Mouse (Mus musculus): ENCODE data around the gene Kif13a.

The Kif13a gene

DNA sequence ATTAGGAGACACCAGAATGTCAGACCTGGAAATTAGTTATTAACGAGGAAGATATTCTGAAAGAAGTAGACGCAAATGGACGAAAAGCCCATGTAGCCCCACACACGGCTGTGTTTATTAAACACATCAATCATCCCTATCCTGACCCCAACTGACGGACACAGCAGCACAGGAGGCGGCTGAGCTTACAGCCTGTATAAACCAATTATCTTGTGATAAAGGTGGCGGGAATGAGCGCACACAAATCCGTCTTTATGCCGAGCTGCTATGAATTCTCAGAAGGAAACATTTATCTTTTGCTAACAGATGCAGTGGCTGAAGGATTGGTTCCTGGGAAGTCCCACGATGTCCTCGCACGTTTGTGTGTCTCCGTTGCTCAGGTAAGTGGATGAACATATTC lies 48.9 kb downstream of the Kif13a start:
- DNase-seq, result no peak

DNA sequence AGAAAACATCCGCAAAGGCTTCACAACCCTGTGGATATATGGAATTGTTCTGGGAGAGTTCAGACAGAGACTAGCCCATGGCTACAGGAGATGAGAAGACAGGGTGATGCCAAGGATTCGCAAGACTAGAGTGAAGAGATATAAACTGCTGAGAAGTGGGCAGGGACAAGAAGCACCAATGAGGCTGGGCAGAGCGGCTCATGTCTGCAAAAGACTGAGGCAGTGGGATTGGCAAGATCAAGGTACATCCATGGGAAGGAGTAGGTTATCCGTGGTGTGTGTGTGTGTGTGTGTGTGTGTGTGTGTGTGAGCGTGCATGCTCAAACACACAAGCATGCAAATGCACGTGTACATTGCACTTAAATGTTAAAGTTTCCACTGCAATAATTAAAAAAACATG lies 49.4 kb downstream of the Kif13a start:
- DNase-seq, result no peak

DNA sequence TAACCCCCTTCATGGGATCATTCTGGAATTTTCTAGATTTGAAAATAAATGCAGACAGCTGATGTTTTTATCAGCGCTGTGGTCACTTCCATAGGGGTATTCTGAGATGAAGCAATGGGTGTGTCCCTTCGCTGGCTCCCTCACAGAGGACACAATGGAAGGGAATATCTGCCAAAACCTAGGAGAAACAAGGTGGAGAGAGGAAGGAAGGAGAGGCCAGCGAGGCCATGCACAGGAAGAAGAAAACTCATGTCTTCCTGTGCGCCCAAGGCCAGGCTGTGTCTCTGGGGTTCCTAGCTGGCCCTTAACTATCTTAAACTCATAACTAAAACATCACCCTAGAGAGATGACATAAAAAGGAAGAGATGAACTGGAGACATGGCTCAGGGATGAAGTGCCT lies 52.6 kb downstream of the Kif13a start:
- peak; percentile 27 to 52 for DNase-seq

DNA sequence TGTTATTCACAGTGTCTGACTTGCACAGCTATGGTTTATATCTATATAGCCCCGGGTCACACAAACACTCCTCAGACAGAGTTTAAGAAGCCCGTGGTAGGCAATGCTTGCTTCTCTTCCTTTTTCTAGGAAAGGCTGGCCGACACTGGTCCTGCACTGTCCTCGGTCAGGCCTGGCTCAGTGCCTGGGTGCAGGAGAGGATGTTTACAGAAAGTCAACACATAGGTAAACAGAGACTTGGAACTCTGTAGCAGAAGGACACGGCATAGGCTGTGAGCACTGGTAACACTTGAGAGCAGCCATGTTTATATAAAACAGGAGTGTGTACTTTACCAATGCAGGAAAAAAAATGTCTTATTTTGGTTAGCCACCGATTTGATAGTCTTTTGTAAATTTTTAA lies 54.3 kb downstream of the Kif13a start:
- DNase-seq, result peak; percentile 37 to 60

DNA sequence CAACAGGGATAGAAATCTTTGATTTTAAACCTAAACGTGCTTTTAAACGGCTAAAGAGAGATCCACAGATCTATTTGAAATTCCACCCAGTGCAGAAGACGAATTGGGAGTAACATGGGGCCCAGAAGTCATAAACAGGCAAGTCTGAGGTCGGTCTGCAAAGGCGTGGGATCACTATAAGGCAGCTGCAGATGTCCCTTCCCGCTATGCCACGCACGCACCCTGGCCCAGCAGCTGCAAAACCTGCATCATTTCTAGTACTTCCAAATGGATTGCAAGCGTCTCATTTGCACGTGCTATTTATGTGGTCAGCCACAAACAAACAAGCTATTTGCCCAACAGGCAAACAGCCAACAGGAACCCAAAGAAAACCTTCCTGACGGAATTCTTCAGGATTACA lies 56.9 kb downstream of the Kif13a start:
- DNase-seq, result no peak

DNA sequence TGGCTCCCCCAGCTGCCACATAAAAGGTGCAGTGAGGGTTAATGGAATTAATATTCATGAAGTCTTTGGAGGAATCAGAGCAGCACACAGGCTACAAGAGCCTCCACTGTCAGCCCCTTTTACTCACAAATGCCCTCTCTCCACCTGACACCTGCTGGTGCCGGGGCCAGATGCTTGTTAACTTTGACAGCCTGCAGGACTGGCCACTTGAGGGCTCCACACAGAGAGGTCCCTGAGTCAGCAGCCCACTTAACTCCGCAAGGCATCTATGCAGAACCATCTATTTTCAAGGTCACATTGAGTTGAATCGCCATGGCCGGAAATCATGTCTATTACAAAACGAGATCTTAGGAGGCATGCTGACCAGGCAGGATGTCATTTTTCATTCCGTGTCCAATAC lies 57.5 kb downstream of the Kif13a start:
- DNase-seq, result peak; percentile 50 to 60

DNA sequence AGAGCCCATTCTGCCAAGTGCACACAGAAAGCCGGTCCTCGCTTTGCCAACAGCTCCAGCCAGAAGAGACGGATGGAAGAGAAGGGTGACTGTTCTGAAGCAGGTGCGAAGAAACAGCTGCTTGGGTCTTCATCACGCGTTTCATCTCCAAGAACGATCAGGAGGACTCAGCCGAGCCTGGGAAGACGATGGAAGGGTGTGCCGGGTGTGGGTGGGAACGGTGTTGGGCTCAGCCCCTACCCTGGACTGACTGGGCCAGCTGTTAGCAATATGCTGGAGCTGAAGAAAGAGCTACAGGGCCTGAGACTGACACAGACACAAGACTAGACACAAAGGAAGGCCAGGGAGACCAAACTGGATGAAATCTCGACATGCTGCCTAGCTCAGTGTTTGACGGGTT lies 60.2 kb downstream of the Kif13a start:
- DNase-seq, result no peak

DNA sequence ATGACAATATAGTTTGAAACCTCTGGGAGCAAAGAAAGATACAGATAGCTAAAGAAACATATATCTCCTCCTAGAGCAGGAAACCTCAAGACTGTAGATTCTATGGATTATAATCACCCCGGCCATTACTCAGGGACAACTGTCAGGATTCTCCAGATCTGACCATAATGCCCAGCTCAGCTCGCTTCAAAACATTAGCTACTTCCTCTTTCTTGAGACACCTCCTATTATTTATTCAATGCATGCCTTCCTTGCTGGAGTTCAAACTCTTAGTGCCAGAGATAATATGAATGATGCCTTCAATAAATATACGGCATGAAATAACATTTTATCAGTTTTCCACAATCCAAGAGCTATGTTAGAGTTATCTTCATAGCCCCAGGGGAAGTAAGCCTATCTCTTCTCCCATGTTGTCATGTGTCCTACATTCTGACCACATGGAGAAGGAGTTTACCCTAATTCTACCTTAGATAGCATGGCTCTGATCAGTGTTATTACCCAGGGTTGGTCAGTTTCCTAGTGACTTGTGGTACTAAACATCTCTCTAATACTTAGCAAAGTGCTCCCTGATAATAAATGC lies 66.4 kb downstream of the Kif13a start:
- no peak for DNase-seq

DNA sequence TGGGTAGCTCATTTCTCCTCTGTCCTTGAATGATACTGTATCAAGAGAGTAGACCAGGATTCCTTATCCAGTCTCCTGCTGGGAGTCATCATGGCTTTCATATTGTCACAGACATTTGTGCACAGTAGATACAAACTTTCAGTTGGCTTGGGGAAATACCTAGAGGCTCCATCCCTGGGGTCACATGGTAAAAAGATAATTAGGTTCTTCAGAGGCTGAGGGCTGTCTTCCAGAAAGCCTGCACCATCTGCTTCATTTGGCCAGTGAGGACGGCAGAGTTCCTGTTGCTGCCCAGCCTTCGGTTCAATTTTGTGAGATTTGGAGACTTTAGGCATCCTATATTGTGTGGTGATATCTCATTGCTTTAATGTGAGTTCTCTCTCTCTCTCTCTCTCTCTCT lies 69.8 kb downstream of the Kif13a start:
- no peak for DNase-seq

DNA sequence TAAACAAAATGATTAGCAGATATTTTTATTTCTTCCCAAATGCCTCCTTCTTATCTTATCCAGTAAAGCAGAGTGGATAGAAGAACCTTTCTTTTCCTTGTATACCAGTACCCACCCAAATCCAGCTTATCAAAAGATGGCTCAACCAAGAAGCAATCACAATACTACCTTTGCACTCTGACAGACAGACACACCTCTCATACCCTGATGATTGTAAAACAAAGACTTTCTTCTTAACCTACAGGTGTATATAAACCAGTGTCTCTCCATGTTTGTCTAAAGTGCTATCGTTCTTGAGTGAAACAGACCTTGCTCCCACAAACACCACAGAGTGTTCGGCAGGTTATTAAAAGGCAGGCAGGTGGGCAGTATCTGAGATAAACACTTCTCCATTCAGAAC lies 70.5 kb downstream of the Kif13a start:
- no peak for DNase-seq

DNA sequence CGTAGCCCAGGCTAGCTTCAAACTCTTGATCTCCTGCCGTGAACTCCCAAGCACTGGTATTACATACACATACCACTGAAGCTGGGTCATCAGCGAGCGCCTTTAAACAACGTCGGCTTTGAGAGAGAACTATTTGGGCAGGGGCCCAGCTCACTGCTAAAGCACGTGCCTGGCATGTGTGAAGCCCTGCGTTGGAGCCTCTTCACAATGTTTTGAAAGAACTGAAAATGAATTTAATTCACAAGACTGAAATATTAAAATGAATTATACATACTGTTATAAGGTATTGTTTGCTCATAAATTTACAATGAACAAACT lies 70.9 kb downstream of the Kif13a start:
- no peak for DNase-seq

DNA sequence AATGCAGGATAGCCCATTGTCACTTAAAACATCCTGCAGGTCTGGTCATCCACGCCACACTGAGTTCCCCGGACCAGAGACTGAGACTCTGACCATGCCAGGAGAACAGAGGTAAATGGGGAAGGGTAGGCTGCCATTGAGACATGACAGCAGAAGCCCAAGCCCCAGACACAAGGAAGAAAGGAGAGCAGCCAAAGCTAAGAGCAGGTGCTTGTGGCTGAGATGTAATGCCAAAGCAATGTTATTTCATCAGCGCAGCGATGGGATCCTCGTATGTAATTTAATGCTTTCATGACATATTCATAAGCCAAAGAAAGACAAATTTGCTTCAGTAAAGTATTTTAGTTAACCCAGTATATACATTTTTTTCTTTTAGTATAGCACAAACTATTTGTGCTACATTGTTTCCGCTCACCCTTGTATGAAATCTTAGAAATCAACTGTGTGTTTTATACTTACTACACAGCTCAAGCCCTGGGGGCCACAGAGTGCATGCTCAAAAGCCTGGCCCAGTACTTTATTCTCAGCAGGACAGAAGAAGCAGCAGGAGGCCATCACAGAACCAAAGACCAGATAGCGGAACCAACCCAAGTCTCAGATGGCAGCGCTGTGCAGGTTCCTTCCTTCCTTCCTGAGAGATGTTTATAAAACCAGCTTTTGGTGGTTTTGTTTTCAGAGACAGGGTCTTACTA lies 71.4 kb downstream of the Kif13a start:
- DNase-seq, result no peak

DNA sequence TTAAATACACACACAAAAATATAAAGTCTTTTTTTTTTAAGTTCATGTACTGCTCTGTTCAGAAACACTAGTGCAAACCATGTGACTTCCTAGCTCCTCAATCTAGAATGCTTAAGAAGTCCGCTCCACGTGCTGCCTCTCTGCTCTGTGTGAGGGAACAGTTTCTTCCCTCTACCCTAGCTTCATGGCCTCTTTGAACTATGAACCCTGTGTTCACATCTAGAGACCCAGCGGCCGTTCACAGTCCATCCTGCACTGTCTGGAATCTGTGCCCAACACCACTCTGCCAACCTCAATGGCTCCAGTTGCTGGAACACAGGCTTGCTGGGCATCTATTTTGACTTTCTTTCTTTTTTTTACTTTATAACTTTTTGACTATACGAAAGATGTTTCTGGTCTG lies 75.2 kb downstream of the Kif13a start:
- DNase-seq, result peak; percentile 41 to 45

DNA sequence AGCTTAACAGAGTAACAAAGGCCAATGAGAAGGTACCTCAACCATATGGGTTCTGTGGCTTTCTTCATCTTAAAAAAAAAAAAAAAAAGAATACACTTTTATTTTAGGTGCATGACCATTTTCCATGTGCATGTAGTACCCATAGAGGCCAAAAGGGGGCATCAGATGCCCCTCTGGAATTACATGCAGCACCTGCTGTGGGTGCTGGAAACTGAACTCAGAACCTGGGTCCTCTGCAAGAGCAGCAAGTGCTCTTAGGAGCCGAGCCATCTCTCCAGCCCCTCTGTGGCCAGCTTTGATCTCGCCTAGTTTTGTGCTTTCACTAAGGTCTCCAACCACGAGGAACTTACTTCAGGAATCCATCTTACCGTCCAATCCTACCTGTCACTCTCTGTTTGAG lies 77.2 kb downstream of the Kif13a start:
- no peak for DNase-seq

DNA sequence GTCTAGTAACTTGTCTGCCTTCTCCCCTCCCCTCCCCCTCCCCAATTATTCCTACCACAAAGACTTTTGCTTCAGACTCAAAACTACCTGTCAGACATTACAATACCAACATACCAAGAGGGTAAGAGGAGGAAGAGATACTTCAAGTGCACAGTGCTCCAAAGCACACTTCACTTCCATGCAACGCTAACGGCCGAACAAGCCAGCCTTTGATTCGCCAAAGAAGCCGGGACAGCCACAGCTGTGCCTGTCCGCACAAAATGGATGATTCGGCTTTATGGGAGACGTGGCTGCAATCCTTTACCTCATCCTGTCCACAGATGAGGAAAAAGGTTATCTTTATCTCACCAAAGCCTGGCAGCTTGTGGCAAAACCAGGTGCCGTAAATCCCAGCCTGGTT lies 84.2 kb downstream of the Kif13a start:
- DNase-seq, result no peak

DNA sequence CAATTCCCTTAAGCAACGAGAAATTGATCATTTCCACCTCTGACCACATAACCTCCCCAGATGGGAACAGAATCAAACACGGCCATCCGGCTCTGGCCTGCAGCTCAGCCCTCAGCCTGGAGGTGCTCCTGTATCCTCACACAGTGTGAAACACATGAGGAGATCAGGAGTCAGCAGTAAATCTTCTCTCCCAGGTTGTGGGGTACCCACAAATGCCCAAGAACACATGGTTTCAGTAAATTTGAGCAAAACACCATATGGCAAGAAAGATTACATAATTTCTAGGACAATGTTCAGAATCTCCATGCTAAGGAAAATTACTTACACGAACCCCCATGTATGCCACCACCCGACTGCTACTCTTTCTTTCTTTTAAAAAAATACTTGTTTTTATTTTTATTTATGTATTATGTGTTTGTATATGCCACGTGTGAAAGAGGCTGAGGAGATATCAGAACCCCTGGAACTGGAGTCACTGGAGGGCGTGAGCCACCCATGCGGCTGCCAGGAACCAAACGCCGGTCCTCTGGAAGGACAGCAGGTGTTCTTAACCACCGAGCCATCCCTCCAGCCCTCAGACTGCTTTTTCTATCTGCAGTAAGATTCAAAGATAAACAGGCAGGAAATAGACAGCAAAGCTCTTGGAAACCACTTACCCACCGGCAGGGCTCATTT lies 85.0 kb downstream of the Kif13a start:
- DNase-seq, result no peak

DNA sequence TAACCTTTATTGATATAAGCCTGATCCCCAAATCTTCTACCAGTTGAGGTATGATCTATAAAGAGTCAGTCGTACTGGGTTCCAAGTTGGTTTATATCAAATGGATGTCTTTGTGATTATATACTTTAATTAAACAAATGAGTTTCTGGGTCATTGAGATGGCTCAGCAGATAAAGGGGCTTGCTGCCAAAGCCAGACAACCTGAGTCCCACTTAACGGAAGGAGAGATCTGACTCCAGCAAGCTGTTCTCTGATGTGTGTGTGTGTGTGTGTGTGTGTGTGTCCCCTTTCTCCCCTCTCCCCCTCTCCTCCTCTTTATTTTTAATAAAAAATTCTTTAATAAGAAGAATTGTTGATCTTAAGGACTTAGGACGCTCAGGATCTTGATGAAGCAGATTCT lies 86.0 kb downstream of the Kif13a start:
- DNase-seq, result no peak

DNA sequence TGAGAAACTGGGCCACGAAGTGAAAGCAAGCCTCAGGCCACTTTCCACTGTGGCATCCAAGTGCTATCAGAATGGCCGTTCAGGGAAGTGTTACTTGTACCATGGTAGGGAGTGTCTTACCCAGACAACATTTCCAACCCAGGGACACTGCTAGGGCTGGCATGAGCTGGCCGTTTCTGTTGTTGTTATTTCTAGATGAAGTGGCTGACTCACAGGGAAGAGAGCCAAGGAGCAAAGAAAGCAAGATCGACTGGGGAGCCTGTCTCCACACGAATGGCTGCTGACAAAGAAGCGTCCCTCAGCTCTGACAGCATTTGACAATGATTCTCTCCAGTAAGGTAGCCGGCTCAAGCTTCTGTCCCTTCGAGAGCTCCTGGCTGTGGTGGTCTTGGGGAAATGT lies 87.5 kb downstream of the Kif13a start:
- DNase-seq, result no peak

DNA sequence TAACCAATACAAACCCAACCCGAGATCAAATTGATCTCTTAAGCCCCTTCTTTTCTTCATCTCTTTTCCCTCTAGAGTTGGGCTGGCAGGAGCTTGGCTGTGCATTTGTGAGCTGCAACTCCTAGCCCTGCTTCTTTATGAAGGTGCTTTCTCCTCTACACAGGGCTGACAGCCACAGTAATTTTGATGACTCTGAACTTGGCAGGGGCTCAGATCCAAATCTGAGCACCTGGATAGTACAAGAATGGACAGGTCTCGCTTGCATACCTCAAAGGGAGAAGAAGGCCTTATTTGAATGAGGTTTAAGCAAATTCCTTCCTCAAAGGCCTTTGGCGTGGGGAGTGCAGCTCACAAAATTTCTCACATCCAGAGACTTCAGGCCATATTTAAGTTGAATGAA lies 88.0 kb downstream of the Kif13a start:
- DNase-seq, result no peak

DNA sequence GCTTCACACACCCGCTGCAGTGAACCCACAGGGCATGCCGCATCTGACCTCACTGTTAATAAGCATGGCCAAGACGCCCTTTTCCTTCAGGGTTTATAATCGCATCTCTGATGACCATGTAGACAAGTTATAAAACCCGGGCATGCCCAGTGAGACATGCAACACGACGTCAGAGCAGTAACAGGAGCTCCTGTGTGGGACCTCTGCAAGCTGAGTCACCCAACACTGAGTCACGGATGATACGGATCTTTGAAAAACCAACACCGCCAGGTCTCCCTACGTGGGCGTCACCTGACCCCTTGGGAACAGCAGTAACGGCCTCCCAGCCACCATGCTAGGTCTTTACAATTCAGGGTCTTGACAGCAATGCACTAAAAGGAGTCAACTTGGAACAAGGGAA lies 89.0 kb downstream of the Kif13a start:
- DNase-seq, result no peak

DNA sequence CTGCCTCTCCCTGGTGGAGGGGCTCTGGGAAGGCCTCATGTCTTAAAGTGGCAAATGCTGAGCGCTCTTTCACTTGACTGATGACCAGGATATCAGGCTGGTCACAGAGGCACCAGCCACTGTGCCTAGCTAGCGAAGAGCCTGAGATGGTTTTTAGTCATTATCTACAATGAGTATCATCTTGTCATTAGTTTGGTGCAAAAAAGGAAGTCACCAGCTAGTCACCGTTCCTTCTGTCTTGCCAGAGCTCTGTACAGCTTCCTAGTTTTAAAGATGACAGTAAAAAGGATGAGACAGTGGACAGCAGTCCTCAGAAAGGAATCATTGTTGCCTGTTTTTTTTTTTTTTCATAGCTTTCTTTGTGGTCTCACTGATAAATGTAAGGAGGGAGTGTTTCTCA lies 90.4 kb downstream of the Kif13a start:
- DNase-seq, result no peak

DNA sequence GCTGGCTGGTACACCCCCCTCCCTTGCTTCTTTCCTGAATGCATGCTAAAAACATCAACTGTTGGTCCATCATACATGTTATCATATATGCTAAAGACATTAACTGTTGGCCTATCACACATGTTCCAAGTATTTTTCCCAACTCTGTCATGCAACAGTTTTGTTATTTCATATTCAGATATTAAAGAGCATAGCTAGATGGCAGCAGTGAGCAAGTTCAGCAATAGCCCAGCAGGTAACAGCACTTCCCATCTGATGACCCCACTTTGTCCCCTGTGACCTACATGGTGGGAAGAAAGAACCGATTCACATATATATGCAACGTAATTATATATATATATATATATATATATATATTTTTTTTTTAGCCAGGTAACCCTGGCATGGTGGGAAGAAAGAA lies 91.1 kb downstream of the Kif13a start:
- peak; percentile 47 to 66 for DNase-seq

DNA sequence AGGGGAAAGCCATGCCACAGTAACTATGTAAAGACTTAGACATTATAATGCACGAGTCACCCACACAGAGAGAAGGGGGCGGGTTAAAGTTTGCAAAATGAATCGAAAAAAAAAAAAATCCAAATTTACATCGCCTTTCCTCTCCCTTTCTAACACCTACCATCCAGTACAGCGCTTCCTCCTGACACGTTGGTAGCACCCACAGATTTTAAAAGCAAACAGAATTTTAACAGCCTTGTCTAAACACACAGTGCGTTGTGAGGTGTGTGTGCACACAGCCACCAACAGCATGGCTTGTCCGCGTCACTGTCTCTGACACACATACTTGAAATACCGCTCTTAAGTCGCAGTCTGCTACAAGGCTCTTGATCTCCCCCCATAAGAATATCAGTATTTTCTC lies 94.3 kb downstream of the Kif13a start:
- no peak for DNase-seq

DNA sequence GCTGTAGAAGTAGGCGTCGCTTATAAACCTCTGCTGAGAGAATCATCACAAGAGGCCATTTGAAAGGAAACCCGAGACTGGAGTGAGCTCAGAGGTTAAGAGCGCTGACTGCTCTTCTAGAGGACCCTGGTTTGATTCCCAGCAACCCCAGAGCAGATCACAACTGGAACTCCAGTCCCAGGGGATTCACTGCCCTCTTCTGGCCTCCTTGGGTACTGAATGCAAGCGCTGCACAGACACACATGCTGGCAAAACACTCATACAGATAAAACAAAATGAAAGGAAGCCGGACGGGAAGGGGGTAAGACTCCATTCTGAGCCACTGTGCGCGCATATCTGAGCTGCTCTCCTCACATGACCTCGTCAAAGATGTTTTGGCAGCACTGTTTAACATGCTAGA lies 94.9 kb downstream of the Kif13a start:
- no peak for DNase-seq

DNA sequence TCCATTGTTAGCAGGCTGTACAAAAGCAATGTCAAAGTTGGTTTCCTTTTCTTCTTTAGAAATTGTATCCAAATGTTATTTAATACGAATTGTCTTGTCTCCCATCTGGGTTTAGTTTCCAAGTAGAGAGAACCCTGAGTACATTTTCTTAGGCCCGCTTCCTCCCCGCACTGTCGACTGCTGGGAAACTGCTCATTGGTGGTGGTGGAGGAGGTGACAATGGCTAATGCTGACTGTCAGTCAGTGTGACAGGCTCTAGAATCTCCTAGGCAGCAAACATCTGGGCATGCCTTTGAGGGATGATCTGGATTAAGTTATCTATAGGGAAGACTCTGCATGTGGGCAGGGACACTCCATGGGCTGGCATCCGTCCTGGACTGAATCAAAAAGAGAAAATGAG lies 96.1 kb downstream of the Kif13a start:
- DNase-seq, result no peak

All from kidney, postnatal 36 days (tissue).